Mouse (Mus musculus) embryonic facial prominence, embryonic 15.5 days (tissue): ENCODE data around the gene Rad51b. TPM values are rescaled to one million over a fixed set of nuclear protein-coding genes. Genes with fewer than 3 reads are reported as not detected.
A peak's percentile ranks its signal among the peaks of the same experiment; 100 is the strongest.

Source experiments
- ATAC-seq: fragments of 200-750 bp; cut with Nextera tagmentation; 2 replicates; pipeline ENCODE4 v1.8.0; 2017; ENCODE audit warnings: low read depth, moderate TSS enrichment; ENCODE audit not compliant: insufficient number of reproducible peaks, low FRiP score, low TSS enrichment
- H3K27ac ChIP-seq: fragments of 300-500 bp; sonication (generic); replicated peaks from 2 replicates; pipeline ENCODE4 v1.5.1; 2015; ENCODE audit warnings: mild to moderate bottlenecking, inconsistent platforms
- H3K27me3 ChIP-seq: fragments of 300-500 bp; sonication (generic); 2 replicates; pipeline ENCODE4 v1.6.1; 2015; ENCODE audit warnings: inconsistent platforms
- H3K36me3 ChIP-seq: fragments of 300-500 bp; sonication (generic); 2 replicates; pipeline ENCODE4 v1.6.1; 2015; ENCODE audit warnings: mild to moderate bottlenecking, inconsistent platforms
- H3K4me1 ChIP-seq: fragments of 300-500 bp; sonication (generic); 2 replicates; pipeline ENCODE4 v1.6.1; 2015; ENCODE audit warnings: inconsistent platforms
- H3K4me2 ChIP-seq: fragments of 300-500 bp; sonication (generic); replicated peaks from 2 replicates; pipeline ENCODE4 v1.6.1; 2015; ENCODE audit warnings: mild to moderate bottlenecking, inconsistent platforms
- H3K4me3 ChIP-seq: fragments of 300-500 bp; sonication (generic); replicated peaks from 2 replicates; pipeline ENCODE4 v1.5.1; 2015; ENCODE audit warnings: mild to moderate bottlenecking, inconsistent platforms
- H3K9ac ChIP-seq: fragments of 300-500 bp; sonication (generic); 2 replicates; pipeline ENCODE4 v1.6.1; 2015; ENCODE audit warnings: inconsistent platforms
- H3K9me3 ChIP-seq: fragments of 300-500 bp; sonication (generic); replicated peaks from 2 replicates; pipeline ENCODE4 v1.6.1; 2016; ENCODE audit warnings: inconsistent platforms
- WGBS: fragments of 180-500 bp; shearing (Covaris S2); methylation state at CpG from one replicate; pipeline ENCODE4 v1.1.7; 2015; 5-methylcytosine and 5-hydroxymethylcytosine counted together
- polyA plus RNA-seq: library from polyadenylated mRNA; unstranded; fragments of >200 nt; fragmentation: Nextera tagmentation; extraction: Ambion mirVana; gene quantifications from 2 replicates; pipeline ENCODE4 v1.2.1, GENCODE M21; 2015

The Rad51b gene
- polyA plus RNA-seq, 1 experiment from 2014 or later: 7.3 TPM

DNA sequence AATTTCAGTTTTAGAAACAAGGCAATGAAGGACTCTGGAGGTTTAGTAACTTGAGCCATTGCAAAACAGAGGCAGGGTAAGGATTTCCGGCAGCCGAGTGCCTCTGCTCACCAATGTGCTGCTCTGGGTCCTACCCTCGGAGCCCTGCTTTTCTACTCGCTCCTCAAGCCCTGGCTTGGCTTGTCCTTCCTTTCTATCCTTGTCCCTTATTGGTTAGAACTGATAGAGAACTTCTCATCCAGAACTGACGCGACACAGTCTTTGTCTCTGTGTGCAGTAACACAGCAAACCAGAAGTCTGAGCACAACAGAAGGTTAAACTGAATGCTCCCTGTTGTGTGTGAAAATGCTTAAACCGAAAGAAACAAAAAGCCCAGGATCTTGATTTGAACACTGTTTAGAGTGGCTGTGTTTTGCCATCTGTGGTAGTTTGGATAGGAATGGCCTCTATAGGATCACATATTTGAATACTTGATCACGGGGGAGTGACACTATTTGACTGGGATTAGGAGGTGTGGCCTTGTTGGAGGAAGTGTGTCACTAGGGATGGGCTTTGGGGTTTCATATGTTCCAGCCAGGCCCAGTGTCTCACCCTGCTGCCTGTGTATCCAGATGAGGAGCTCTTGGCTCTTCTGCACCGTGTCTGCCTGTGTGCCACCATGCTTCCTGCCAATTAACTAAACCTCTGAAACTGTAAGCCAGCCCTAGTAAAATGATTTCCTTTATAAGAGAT lies 389.7 kb downstream of the Rad51b start:
- Histone ChIP-seq H3K4me2 (no peak overlapping the region), H3K9me3 (no peaks in the 10 kb centered on the region), H3K9ac (no peak overlapping the region), H3K27ac (peak overlapping the region; percentile 48; the same call in 1 of the 2 replicates), H3K4me1 (peaks cover 32% of the 10 kb centered on the region), H3K4me3 (no peak overlapping the region), H3K36me3 (no peaks in the 10 kb centered on the region), H3K27me3 (no peaks in the 10 kb centered on the region)
- 54% methylated on average over 9 of the region's 9 CpGs for WGBS
- peak; percentile 48; the same call in 1 of the 2 replicates for ATAC-seq

DNA sequence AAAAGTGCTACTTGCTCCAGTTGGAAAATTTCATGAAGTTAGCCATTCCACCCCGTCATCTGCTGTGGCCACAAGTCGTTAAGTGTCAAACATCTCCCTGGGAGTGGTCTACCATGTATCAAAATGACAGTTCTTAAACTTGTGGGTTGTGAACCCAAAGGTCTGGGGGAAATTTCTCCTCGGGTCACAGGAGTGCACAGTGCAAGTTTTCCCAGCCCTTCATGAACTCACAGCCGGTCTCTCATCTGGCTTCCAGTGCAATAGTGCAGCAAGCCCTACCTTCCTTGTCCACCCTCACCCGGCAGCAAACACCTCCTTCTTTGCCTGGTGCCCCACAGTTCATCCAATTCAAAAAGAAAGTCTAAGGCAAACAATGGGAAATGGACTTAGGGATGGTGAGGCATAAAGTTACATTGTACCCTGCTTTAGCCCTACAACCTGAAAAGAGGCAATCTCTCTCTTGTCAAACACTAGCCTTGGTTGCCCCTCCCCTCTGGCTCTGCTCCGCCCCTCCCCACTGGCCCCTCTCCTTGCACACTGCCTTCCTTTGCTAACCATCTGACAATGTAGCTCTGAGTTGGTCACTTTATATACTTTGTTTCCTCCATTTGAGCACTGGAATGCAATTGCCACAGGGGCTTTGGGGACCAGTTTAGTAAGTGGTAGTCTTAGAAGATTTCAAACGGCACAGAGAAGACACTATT lies 390.8 kb downstream of the Rad51b start:
- no peaks in the 10 kb centered on the region for H3K36me3 ChIP-seq
- peaks cover 25% of the 10 kb centered on the region for H3K4me1 ChIP-seq
- no peak overlapping the region for H3K9ac ChIP-seq
- no peaks in the 10 kb centered on the region for H3K27me3 ChIP-seq
- H3K4me3 ChIP-seq: no peak overlapping the region
- no peak overlapping the region for H3K4me2 ChIP-seq
- peak; percentile 41; the same call in 1 of the 2 replicates for ATAC-seq
- no peaks in the 10 kb centered on the region for H3K9me3 ChIP-seq
- H3K27ac ChIP-seq: no peak overlapping the region
- 63% methylated on average over 7 of the region's 7 CpGs for WGBS

DNA sequence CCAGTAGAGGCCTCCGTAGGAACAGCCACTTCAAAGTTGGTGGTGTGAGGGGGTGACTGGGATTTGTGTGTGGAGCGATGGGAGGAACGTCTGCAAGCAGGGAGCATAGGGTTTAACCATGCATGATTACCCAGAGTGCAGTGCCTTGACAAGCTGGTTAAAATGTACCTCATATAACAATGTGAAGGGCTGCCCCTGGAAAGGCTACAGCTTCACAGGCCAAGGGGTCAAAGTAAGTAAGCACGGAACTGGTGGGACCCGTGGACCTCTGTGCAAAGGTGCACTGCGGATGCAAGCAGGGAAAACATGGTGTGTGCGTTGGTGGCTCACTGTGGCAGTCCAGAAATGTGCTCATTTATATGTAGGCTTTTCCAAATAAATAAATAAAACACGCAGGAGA lies 392.2 kb downstream of the Rad51b start:
- 85% methylated on average over 8 of the region's 8 CpGs for WGBS
- no peaks in the 10 kb centered on the region for H3K36me3 ChIP-seq
- H3K4me2 ChIP-seq: no peak overlapping the region
- H3K4me3 ChIP-seq: no peak overlapping the region
- H3K9me3 ChIP-seq: no peaks in the 10 kb centered on the region
- H3K27me3 ChIP-seq: no peaks in the 10 kb centered on the region
- H3K9ac ChIP-seq: no peak overlapping the region
- no peak for ATAC-seq
- H3K4me1 ChIP-seq: peaks cover 18% of the 10 kb centered on the region; the same call in 1 of the 2 replicates
- H3K27ac ChIP-seq: no peak overlapping the region

DNA sequence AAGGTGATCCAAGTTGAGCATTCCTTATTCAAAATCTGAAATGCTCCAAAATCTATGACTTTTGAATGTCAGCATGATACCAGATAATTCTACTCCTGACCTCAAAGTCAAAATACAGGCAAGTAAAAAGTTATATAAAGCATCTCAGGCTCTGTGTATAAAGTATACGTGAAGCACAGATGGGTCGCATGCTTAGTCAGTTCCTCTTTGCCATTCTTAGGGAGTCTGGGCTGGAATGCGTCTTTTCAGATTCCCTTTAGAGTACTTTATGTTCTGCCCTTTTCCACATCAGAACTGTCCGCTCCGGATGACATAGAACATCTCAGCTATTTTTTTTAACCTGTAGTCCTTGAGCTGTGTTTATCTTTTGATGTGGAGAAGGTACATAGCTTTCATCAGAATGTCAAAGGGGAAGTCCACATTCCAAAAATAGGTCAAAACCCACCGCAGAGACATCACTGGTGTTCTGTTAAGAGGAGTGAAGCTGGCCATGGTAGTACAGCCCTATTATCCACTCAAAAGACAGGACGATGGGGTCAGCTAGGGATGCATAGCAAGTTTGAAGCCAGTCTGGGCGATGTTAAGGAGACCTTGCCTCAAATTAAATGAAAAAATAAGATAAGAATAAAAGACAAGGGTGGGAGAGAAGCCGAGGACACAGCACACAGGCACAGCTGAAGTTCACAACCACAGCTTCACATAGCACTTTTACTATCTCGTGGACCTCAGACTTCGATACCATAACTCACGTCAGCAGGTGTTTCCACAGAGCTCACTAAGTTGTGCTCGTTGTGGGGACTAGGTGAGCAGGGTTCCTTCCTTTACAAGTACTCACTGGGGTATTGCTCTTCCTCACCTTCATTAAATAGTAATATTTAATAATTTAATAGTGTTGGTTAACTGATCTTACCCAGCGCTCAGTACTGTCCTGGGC lies 395.1 kb downstream of the Rad51b start:
- H3K4me1 ChIP-seq: peaks cover 7% of the 10 kb centered on the region; the same call in 1 of the 2 replicates

DNA sequence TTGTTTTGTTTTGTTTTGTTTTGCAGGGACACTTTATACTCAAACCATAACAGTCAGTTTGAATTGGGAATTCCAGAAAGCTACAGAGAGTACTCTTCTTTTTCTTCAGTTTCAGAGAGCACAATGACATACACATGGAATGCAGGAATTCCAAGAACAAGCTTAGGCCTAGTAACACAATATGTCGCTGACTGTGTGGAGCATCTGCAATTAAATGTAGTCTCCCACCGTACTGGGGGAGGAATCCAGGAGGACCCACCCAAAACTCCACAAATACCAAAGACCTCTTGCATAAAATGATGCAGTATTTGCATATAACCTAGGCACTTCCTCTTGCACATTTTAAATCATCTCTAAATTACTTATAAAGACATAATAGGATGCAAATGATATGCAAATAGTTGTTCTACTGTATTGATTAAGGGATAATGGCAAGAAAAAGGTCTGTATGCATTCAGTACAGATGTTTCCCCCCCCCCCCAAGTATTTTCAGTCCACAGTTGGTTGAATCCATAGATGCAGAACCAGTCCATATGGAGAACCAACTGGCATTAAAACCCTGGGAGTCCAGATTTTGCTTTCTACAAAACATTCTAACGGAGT lies 398.9 kb downstream of the Rad51b start:
- H3K9ac ChIP-seq: no peak overlapping the region
- H3K27ac ChIP-seq: 0 out of 2 replicates have a peak overlapping the region, but pooled peaks have one; percentile 75
- H3K4me2 ChIP-seq: no peak overlapping the region
- no peaks in the 10 kb centered on the region for H3K9me3 ChIP-seq
- H3K27me3 ChIP-seq: no peaks in the 10 kb centered on the region
- H3K4me1 ChIP-seq: no peaks in the 10 kb centered on the region
- H3K4me3 ChIP-seq: no peak overlapping the region
- ATAC-seq: no peak; the same call in 1 of the 2 replicates
- no peaks in the 10 kb centered on the region for H3K36me3 ChIP-seq
- WGBS: 38% methylated on average over 3 of the region's 3 CpGs

More for the DNA sequence above, 395.1 kb downstream of the Rad51b start:
- Histone ChIP-seq H3K4me3 (no peak overlapping the region), H3K36me3 (no peaks in the 10 kb centered on the region), H3K4me2 (no peak overlapping the region), H3K9me3 (no peaks in the 10 kb centered on the region), H3K27ac (no peak overlapping the region), H3K9ac (no peak overlapping the region), H3K27me3 (no peaks in the 10 kb centered on the region)
- 80% methylated on average over 14 of the region's 14 CpGs for WGBS
- no peak for ATAC-seq

DNA sequence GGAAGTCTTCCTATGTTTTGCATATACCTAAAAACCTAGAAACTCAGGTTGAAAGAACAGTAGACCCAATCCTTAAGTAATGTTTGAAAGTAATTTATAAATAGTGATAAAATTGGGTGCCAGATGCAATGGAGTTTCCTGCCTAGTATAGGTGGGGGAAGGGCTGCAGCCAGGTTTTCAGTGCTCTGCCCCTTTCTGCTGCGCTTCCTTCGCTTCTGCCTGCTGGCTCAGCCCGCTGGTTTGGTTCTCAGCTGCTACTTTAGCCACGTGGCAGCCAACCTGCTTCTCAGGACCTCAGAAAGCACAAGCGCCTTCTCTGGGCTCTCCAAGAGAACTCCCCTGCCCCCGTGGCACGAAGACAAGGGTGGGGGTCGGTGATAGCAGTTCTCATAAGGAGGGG lies 406.5 kb downstream of the Rad51b start:
- Histone ChIP-seq H3K9me3 (no peaks in the 10 kb centered on the region), H3K4me1 (peaks cover 47% of the 10 kb centered on the region), H3K36me3 (no peaks in the 10 kb centered on the region), H3K4me3 (no peak overlapping the region), H3K4me2 (no peak overlapping the region), H3K27ac (0 out of 2 replicates have a peak overlapping the region, but pooled peaks have one; percentile 40), H3K9ac (no peak overlapping the region), H3K27me3 (no peaks in the 10 kb centered on the region)
- 52% methylated on average over 8 of the region's 8 CpGs for WGBS
- ATAC-seq: no peak

DNA sequence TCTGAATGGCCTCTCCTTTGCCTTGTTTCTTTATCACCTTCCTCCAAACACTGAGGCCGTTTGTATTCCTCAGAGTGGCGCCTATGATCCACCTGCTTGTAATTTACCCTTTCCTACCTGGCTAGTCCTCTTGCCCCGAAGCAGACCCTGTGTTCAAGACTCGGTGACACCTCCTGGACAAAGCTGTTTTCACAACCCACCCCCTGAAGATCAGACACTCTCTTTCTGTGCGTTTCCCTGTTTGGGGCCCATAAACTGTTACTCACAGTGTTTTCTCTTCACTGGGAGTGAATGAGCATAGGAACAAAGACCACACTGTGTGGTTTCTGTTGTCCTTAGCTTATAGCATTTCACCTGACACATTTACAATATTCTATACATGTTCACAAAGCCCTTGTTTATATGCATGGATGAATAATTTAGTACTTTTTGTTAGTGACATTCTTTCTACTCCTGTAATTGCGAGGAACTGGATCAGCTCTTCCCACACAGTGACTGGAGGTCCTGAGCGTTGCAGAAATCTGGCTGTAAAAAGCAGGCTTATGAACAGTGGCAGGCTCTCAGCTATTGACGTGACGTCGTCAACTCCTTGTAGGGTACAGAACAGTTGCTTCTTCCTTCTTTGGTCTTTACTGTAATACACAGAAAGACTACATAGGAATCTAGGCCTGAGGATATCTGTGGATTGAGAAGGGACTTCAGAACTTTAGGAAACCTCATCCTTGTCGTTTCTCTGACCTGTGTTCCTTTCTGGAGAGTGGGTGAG lies 408.6 kb downstream of the Rad51b start:
- H3K9me3 ChIP-seq: no peaks in the 10 kb centered on the region
- peaks cover 55% of the 10 kb centered on the region for H3K4me1 ChIP-seq
- H3K36me3 ChIP-seq: no peaks in the 10 kb centered on the region
- no peak overlapping the region for H3K9ac ChIP-seq
- peak overlapping the region; percentile 78 for H3K27ac ChIP-seq
- ATAC-seq: no peak
- 58% methylated on average over 11 of the region's 11 CpGs for WGBS
- no peaks in the 10 kb centered on the region for H3K27me3 ChIP-seq
- H3K4me3 ChIP-seq: no peak overlapping the region
- H3K4me2 ChIP-seq: no peak overlapping the region

DNA sequence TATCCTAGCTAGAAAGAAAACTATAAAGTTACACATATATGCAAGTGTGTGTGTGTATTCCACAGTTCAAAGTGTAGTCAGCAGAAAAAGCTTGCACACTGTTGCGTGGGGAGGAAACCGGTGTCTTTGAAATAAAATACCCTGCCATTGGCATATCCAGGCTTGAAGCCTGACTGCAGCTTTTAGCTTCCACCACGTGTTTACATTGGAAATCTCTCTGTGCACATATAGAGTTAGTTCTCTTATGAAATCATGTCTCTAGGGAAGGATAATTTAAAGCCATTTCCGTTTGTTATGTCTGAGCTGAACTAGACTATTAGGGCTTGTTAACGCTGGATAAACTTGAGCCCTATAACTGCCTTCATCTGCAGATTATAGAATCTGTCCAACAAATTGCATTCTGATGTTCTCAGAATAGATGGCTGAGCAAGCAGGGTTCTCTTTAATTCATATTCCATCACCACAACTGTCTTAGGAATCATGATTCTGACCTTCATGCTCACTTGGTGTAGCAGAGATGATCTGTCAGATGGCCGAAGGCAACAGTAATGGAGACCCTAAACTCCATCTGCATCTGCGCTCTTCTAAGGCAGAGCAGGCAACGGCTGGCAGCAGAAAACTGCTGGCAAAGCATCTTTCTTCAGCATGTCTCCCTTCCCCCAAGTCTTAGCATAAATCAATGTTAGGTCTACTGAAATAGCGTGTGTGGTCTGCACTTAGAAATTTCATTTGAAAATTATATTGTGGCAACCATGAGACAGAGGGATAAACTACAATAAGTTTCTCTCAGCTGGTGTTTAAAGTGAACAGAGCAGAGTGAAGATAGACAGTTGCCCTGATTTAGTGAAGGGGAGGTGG lies 410.7 kb downstream of the Rad51b start:
- H3K9ac ChIP-seq: no peak overlapping the region; the same call in 1 of the 2 replicates
- ATAC-seq: peak; percentile 73
- 13% methylated on average over 9 of the region's 9 CpGs for WGBS
- H3K36me3 ChIP-seq: no peaks in the 10 kb centered on the region
- H3K4me2 ChIP-seq: no peak overlapping the region
- H3K27ac ChIP-seq: peak overlapping the region; percentile 86
- H3K4me1 ChIP-seq: peaks cover 55% of the 10 kb centered on the region
- no peak overlapping the region for H3K4me3 ChIP-seq
- H3K9me3 ChIP-seq: no peaks in the 10 kb centered on the region
- H3K27me3 ChIP-seq: no peaks in the 10 kb centered on the region

DNA sequence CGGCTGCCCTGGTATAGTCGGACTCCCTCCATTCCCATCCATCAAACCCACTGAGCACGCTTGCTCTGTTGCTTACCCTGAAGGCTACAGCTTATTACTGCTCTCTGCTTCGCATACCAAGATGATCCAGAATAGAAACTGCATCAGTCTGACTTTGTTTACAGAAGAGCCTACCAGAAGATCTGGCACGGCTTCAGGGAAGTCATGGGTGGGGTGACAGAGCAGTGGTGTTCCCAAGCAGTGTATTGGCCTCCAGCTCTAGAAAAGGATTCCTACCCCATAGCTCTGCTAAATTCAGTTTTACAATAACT lies 411.3 kb downstream of the Rad51b start:
- no peak overlapping the region; the same call in 1 of the 2 replicates for H3K9ac ChIP-seq
- peaks cover 55% of the 10 kb centered on the region for H3K4me1 ChIP-seq
- H3K27ac ChIP-seq: peak overlapping the region; percentile 86
- H3K4me2 ChIP-seq: no peak overlapping the region
- WGBS: 18% methylated on average over 5 of the region's 5 CpGs
- H3K27me3 ChIP-seq: no peaks in the 10 kb centered on the region
- H3K36me3 ChIP-seq: no peaks in the 10 kb centered on the region
- H3K9me3 ChIP-seq: no peaks in the 10 kb centered on the region
- no peak; the same call in 1 of the 2 replicates for ATAC-seq
- no peak overlapping the region for H3K4me3 ChIP-seq

DNA sequence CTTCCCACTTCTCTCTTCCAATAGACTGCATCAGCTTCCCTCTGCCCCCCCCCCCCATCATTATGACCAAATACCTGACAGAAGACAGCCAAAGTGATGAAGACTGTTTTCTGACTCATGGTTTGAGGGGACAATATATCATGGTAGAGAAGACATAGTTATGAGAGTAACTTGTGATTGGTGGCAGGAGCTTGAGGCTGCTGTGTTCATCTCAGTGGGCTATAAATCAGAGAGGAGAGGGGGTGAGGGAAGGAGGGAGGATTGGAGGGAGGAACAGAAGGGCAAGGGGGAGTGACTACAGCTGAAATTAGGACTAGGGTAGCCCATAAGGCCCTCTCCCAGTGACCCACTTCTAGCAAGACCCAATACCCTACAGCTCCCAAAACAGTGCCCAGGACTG lies 416.2 kb downstream of the Rad51b start:
- H3K4me1 ChIP-seq: peaks cover 33% of the 10 kb centered on the region
- no peak overlapping the region for H3K4me2 ChIP-seq
- no peak overlapping the region for H3K4me3 ChIP-seq
- H3K9me3 ChIP-seq: no peaks in the 10 kb centered on the region
- H3K36me3 ChIP-seq: no peaks in the 10 kb centered on the region
- no peak overlapping the region for H3K9ac ChIP-seq
- no peaks in the 10 kb centered on the region for H3K27me3 ChIP-seq
- no peak for ATAC-seq
- H3K27ac ChIP-seq: no peak overlapping the region
